Mouse (Mus musculus): ENCODE measurements around the gene Vmn1r18.
"Not testable (repeated sequence)": the region's sequence is repeated elsewhere in the genome, so short reads cannot be mapped to it uniquely, and the experiment has no call there.

Gene Vmn1r18

GRCm38 (mm10) chr6:57395683-57396082 lies at the start of gene Vmn1r18:
Vmn1r18 (minus strand) TSS chr6:57395783.
- no peak for DNase-seq (ENCODE audit: low spot score)

- no peak for DNase-seq (ENCODE audit: low spot score)
Measured at GRCm38 (mm10) chr6:57431196-57431595, 35.6 kb upstream of the Vmn1r18 start.

GRCm38 (mm10) chr6:57428630-57429029 lies 33.0 kb upstream of the Vmn1r18 start, which contains the start of gene Vmn1r20:
Vmn1r20 (plus strand) TSS chr6:57428930.
- DNase-seq (ENCODE audit: low spot score) = no peak

GRCm38 (mm10) chr6:57403480-57403879 lies 7.9 kb upstream of the Vmn1r18 start, which contains the start of gene Vmn1r19:
Vmn1r19 (plus strand) TSS chr6:57403780.
- not testable (repeated sequence) for DNase-seq (ENCODE audit: low spot score)

GRCm38 (mm10) chr6:57367496-57367895 lies 28.1 kb downstream of the Vmn1r18 start:
- DNase-seq (ENCODE audit: low spot score) = no peak

GRCm38 (mm10) chr6:57365866-57366265 lies 29.7 kb downstream of the Vmn1r18 start:
- not testable (repeated sequence) for DNase-seq (ENCODE audit: low spot score)

- DNase-seq (ENCODE audit: low spot score) = no peak
Measured at GRCm38 (mm10) chr6:57363627-57364026, 32.0 kb downstream of the Vmn1r18 start, which contains the start of gene Vmn1r17. Vmn1r17 (minus strand) TSS chr6:57363727.

GRCm38 (mm10) chr6:57356864-57357263 lies 38.7 kb downstream of the Vmn1r18 start:
- no peak for DNase-seq (ENCODE audit: low spot score)

- DNase-seq (ENCODE audit: low spot score) = no peak
Measured at GRCm38 (mm10) chr6:57329394-57329793, 66.2 kb downstream of the Vmn1r18 start, which contains the start of gene Vmn1r16. Vmn1r16 (minus strand) TSS chr6:57329494.
